Comparison of ENCODE assay signal across 8 mouse cellular contexts in the genomic region with DNA sequence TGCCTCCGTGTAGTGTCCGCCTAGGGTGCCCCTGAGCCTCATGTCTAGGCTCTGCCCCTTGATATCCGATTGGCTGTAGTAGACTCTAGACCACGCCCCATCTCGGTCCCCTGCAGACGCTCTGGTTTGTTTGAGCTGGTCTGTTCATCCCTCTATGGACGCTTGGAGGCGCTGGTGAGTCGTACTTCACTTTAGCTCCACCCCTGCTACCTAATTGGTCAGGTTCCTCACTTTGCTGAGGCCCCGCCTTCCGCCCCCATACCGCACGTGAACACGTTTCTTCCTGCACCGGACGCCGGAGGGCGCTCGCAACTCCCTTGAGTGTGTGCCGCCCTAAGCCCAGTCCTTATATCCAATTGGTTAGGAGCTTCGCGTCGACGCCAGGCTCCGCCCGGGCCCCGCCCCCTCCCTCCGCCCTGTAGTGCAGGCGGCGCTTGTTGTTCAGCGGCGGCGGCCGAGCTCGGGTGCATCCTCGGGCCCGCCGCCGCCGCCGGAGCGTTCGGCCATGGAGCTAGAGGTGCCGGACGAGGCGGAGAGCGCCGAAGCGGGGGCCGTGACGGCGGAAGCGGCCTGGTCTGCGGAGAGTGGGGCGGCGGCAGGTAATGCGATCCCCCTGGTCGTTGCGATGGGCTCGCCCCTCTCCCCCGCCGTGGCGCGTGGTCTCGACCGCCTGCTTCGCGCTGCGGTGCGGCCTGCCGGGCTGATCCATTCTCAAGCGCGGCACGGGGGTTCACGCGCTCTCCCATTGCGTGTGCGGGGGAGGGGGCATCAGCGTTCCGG. TPM values are rescaled to one million over a fixed set of nuclear protein-coding genes. Genes with fewer than 3 reads are reported as not detected.
DNase-seq lines count a peak whose midpoint lies in the region; ATAC-seq lines count a peak whose summit lies in the region.

Pip5k1c (plus strand) TSS at position 410 of the 780 bp plus-strand sequence.

- DNase-seq in adipocyte (ENCODE audit: low spot score) = peak; percentile 100
- DNase-seq in embryo, embryonic 10 days (ENCODE audit: low spot score) = peak; percentile 100
- peak; percentile 97 for DNase-seq in gastrocnemius, postnatal 10 days
- peak; percentile 100 for DNase-seq in induced T-regulatory cell, adult 2 months (ENCODE audit: low read depth)
- peak; percentile 100 for DNase-seq in left cerebral cortex, adult 9 months (ENCODE audit: low spot score in 2 of 2)
- peak; percentile 100 for DNase-seq in right cerebral cortex, postnatal 14 days
- DNase-seq in urinary bladder, postnatal 36 days (ENCODE audit: low spot score in 2 of 2) = peak; percentile 99

- peak; percentile 76 for ATAC-seq in megakaryocyte progenitor cell, adult 5-6 weeks (replicated peaks; ENCODE audit: poor library complexity)

RNA-seq across cellular contexts. Expression of gene Pip5k1c, which starts in this region (rescaled TPM):
- 10 to 100 TPM; 24.0 to 30.8 TPM for total RNA-seq in gastrocnemius, postnatal 10 days (2021)
- 18.9 and 24.6 TPM in 2 replicates for total RNA-seq in megakaryocyte progenitor cell, adult 5-6 weeks (2015)
- 32.4 and 37.4 TPM in 2 replicates for total RNA-seq in megakaryocyte progenitor cell, adult 5-6 weeks (2017)

Comparison
In these comparisons a context has a peak if more than half of its experiments do, and no peak if none do; other contexts are left out.
1. Peak in every context shown above with its lines: DNase-seq and ATAC-seq.